Mouse (Mus musculus) embryonic facial prominence, embryonic 10.5 days (tissue): ENCODE measurements at regions not wholly inside any gene's neighbourhood (a gene's known extent, or its start where the extent isn't known, plus 50 kb on each side); places are given as distances from the start of the nearest gene placed in this dataset.

Source experiments
- DNase-seq: peaks from one replicate; pipeline ENCODE4 v3.0.0-alpha.2; 2017; ENCODE audit warnings: low spot score
- H3K27ac ChIP-seq: fragments of 300-500 bp; sonication (generic); replicated peaks from 2 replicates; pipeline ENCODE4 v1.5.1; 2016; ENCODE audit warnings: mild to moderate bottlenecking
- H3K27me3 ChIP-seq: fragments of 300-500 bp; sonication (generic); replicated peaks from 2 replicates; pipeline ENCODE4 v1.6.1; 2016; ENCODE audit warnings: low read depth, mild to moderate bottlenecking; ENCODE audit not compliant: poor library complexity, severe bottlenecking
- H3K36me3 ChIP-seq: fragments of 300-500 bp; sonication (generic); replicated peaks from 2 replicates; pipeline ENCODE4 v1.6.1; 2016; ENCODE audit warnings: mild to moderate bottlenecking, moderate library complexity
- H3K4me1 ChIP-seq: fragments of 300-500 bp; sonication (generic); 2 replicates; pipeline ENCODE4 v1.6.1; 2016
- H3K4me3 ChIP-seq: fragments of 300-500 bp; sonication (generic); 2 replicates; pipeline ENCODE4 v1.5.1; 2016; ENCODE audit warnings: mild to moderate bottlenecking, moderate library complexity
- H3K9me3 ChIP-seq: fragments of 300-500 bp; sonication (generic); 2 replicates; pipeline ENCODE4 v1.6.1; 2016; ENCODE audit warnings: mild to moderate bottlenecking
- WGBS: fragments of 180-500 bp; shearing (Covaris S2); methylation state at CpG from one replicate; pipeline ENCODE4 v1.1.7; 2016; 5-methylcytosine and 5-hydroxymethylcytosine counted together

- Histone ChIP-seq H3K27ac (no peak overlapping the region), H3K36me3 (no peaks in the 10 kb centered on the region), H3K4me1 (no peaks in the 10 kb centered on the region), H3K27me3 (no peaks in the 10 kb centered on the region), H3K9me3 (no peaks in the 10 kb centered on the region), H3K4me3 (no peak overlapping the region)
- DNase-seq, result no peak
- WGBS, result 85% methylated on average over 4 of the region's 4 CpGs
Measured at GRCm38 (mm10) chr10:14287551-14287950, 257.9 kb downstream of the Adgrg6 start.

DNA sequence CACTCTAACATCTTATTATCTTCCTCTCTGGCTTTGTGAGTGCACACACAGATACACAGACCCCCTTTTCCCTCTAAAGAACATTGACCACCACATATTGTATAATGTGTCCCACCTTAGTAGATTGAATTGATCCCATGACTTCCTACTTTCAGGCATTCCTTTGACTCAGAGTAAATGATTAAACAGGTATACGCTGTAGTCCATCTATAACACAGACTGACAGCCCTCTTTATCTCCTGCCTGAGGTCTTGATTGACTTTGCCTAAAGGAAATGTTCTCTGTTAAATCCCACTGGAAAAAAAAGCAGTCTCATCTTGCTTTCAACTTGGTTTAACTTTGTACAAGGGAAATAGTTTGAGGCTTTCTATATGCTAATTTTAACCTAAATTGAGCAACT, 268.8 kb downstream of the Adgrg6 start:
- Histone ChIP-seq H3K36me3 (no peaks in the 10 kb centered on the region), H3K27me3 (no peaks in the 10 kb centered on the region), H3K27ac (no peak overlapping the region), H3K4me3 (no peak overlapping the region), H3K9me3 (no peaks in the 10 kb centered on the region), H3K4me1 (no peaks in the 10 kb centered on the region)
- 93% methylated on average over 1 of the region's 1 CpGs for WGBS
- DNase-seq, result no peak

- Histone ChIP-seq H3K36me3 (no peaks in the 10 kb centered on the region), H3K4me3 (no peak overlapping the region), H3K27ac (no peak overlapping the region), H3K9me3 (no peaks in the 10 kb centered on the region), H3K4me1 (no peaks in the 10 kb centered on the region), H3K27me3 (no peaks in the 10 kb centered on the region)
- DNase-seq, result no peak
- WGBS, result 89% methylated on average over 1 of the region's 1 CpGs
Measured at GRCm38 (mm10) chr10:14275477-14275876, 270.0 kb downstream of the Adgrg6 start.

GRCm38 (mm10) chr10:14270008-14270407, 275.5 kb downstream of the Adgrg6 start:
- no peak for DNase-seq

GRCm38 (mm10) chr10:14267641-14268040, 277.8 kb downstream of the Adgrg6 start:
- no peak overlapping the region for H3K4me3 ChIP-seq
- WGBS, result 81% methylated on average over 3 of the region's 3 CpGs
- H3K4me1 ChIP-seq, result no peaks in the 10 kb centered on the region
- H3K36me3 ChIP-seq, result no peaks in the 10 kb centered on the region
- no peak for DNase-seq
- H3K9me3 ChIP-seq, result no peaks in the 10 kb centered on the region
- no peak overlapping the region for H3K27ac ChIP-seq
- no peaks in the 10 kb centered on the region for H3K27me3 ChIP-seq

More at GRCm38 (mm10) chr10:14270008-14270407, 275.5 kb downstream of the Adgrg6 start:
- H3K27me3 ChIP-seq, result no peaks in the 10 kb centered on the region
- no peak overlapping the region for H3K4me3 ChIP-seq
- no peak overlapping the region for H3K27ac ChIP-seq
- 26% methylated on average over 3 of the region's 4 CpGs for WGBS
- H3K4me1 ChIP-seq, result no peaks in the 10 kb centered on the region
- no peaks in the 10 kb centered on the region for H3K36me3 ChIP-seq
- H3K9me3 ChIP-seq, result no peaks in the 10 kb centered on the region

GRCm38 (mm10) chr10:14239670-14240069, 273.8 kb downstream of the Hivep2 start:
- H3K27me3 ChIP-seq, result no peaks in the 10 kb centered on the region
- H3K9me3 ChIP-seq, result no peaks in the 10 kb centered on the region
- no peaks in the 10 kb centered on the region for H3K4me1 ChIP-seq
- H3K36me3 ChIP-seq, result no peaks in the 10 kb centered on the region
- H3K27ac ChIP-seq, result no peak overlapping the region
- 87% methylated on average over 8 of the region's 8 CpGs for WGBS
- no peak for DNase-seq
- no peak overlapping the region for H3K4me3 ChIP-seq

DNA sequence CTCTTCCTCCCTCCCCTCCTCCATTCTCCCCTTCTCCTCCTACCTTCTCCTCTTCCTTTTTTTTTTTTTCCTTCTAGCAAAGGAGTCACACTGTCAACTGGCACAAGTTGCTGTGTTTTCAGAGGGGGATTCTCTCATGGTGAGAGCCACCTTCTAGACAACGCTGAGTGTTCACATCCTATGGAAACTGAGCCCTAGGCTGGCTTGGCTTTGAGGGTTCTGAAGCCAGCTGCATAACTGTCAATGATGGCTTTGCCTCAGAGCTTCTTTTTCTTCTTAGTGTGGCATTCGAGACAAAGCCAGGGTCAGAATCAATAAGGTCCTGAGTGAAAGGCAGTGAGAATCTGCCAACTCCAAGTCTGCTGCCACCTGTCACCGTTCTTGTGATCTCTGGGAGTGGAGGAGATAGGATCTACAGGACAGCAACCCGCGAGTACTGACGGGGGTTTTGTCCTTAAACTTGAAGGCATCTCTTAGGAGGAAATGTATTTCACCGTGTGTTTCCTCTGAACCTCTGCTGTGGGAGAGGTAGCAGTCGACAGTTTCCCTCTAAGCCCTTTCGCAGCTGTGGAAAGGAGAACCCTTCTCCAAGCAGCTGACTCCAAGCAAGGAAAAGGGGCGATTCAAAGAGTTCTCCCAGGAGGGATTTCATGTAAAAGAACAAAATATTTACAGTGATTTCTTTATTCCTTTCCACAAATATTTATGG, 269.2 kb downstream of the Hivep2 start:
- no peaks in the 10 kb centered on the region for H3K9me3 ChIP-seq
- H3K4me1 ChIP-seq, result no peaks in the 10 kb centered on the region
- H3K27me3 ChIP-seq, result no peaks in the 10 kb centered on the region
- no peaks in the 10 kb centered on the region for H3K36me3 ChIP-seq
- WGBS, result 75% methylated on average over 10 of the region's 10 CpGs
- DNase-seq, result no peak
- no peak overlapping the region for H3K27ac ChIP-seq
- H3K4me3 ChIP-seq, result no peak overlapping the region

GRCm38 (mm10) chr10:14234005-14234602, 268.2 kb downstream of the Hivep2 start:
- H3K27me3 ChIP-seq, result no peaks in the 10 kb centered on the region
- no peak overlapping the region for H3K4me3 ChIP-seq
- H3K4me1 ChIP-seq, result no peaks in the 10 kb centered on the region
- DNase-seq, result no peak
- H3K36me3 ChIP-seq, result no peaks in the 10 kb centered on the region
- 56% methylated on average over 5 of the region's 5 CpGs for WGBS
- H3K9me3 ChIP-seq, result no peaks in the 10 kb centered on the region
- H3K27ac ChIP-seq, result no peak overlapping the region

DNA sequence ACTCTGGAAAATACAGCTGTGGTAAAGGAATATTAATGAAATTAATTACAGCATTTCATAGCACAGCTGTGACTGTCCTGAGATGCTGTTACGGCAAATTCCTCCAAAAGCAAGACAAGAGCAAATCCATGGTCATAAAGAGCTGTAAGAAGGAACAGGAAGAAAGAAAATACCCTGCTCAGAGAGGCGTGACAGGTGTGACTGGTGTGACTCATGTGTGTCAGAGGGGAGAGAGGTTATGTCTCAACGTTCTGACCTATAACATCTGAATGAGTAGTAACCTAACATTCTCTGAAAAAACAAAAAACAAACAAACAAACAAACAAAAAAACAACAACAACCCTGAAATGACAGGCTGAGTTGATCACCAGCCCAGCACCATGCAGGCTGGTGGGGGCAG, 267.5 kb downstream of the Hivep2 start:
- no peak for DNase-seq
- Histone ChIP-seq H3K36me3 (no peaks in the 10 kb centered on the region), H3K9me3 (no peaks in the 10 kb centered on the region), H3K27ac (no peak overlapping the region), H3K4me1 (no peaks in the 10 kb centered on the region), H3K27me3 (no peaks in the 10 kb centered on the region), H3K4me3 (no peak overlapping the region)
- WGBS, result 67% methylated on average over 3 of the region's 3 CpGs

DNA sequence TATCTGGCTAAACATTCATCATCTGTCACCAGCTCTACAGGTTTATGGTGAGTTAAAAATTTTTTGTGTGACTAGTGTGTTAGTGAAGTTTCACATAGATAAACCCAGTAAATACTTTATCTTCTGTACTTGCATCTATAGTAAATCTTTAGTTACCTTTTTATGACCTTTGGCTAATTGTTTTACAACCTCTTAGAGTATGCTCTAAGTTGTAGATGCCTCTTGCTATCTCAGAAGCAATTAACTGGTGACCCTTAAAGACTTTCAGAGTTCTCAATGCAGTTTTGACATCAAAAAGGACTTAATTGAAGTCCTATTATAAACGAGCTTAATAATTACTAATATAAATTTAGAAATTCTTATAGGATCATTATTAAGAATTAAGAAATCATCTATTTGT, 265.6 kb downstream of the Hivep2 start:
- Histone ChIP-seq H3K4me1 (no peaks in the 10 kb centered on the region), H3K9me3 (no peaks in the 10 kb centered on the region), H3K27me3 (no peaks in the 10 kb centered on the region), H3K27ac (no peak overlapping the region), H3K4me3 (no peak overlapping the region), H3K36me3 (no peaks in the 10 kb centered on the region)
- WGBS, result 84% methylated on average over 1 of the region's 1 CpGs
- no peak for DNase-seq

GRCm38 (mm10) chr10:14217284-14217683, 251.4 kb downstream of the Hivep2 start:
- Histone ChIP-seq H3K4me3 (no peak overlapping the region), H3K27me3 (no peaks in the 10 kb centered on the region), H3K36me3 (no peaks in the 10 kb centered on the region), H3K4me1 (no peaks in the 10 kb centered on the region), H3K9me3 (peaks cover 4% of the 10 kb centered on the region; the same call in 1 of the 2 replicates), H3K27ac (no peak overlapping the region)
- 97% methylated on average over 1 of the region's 1 CpGs for WGBS
- DNase-seq, result no peak

DNA sequence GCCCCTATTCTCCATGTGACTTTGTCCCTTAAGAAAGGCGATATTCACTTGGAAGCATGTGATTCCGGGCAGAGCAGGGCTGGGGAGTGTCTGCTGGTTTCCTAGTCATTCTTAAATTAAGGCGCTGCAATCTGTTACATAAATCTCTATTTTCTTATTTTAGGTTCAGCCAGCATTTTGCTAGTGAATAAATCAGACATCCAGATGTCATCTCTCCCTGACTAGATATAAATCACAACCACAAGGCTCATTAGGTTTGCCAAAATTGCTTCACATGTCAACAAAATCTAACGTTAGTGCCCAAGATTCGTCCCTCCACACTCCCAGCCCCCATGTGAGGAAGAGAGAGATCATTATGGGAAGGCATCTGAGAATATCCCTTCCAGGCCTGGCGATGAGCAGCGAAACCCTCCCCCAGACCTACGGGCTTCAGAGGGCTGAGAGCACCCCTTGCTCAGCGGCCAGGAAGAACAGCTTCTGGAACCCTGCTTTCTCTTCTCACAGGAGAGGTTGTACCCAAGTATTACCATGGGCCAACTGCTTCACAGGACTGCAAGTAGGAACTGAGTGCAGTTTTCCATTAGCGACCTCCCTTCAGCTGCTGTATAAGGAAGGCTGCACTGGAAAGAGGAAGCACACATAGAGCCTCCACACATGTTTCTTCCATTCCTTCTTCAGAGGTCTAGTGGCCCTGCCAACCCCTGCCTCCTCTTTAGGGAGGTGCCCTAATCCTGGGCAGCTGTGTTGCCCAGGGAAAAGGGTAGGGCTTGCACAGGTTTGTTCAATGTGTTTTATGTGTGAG, 250.5 kb downstream of the Hivep2 start:
- 0 out of 2 replicates have a peak, but pooled peaks cover 2% of the 10 kb centered on the region for H3K4me1 ChIP-seq
- no peak overlapping the region for H3K4me3 ChIP-seq
- no peaks in the 10 kb centered on the region for H3K36me3 ChIP-seq
- no peaks in the 10 kb centered on the region for H3K27me3 ChIP-seq
- DNase-seq, result no peak
- H3K9me3 ChIP-seq, result peaks cover 4% of the 10 kb centered on the region; the same call in 1 of the 2 replicates
- 92% methylated on average over 10 of the region's 10 CpGs for WGBS
- no peak overlapping the region for H3K27ac ChIP-seq
